Mouse (Mus musculus) embryo, embryonic 11 days (tissue): ENCODE data around the gene Hoxb1.

Experiments used
- DNase-seq: peaks from one replicate; pipeline ENCODE4 v3.0.0-alpha.2; 2015

The Hoxb1 gene

GRCm38 (mm10) chr11:96365441-96366091, at the start of gene Hoxb1:
TSS of gene Hoxb1 (plus strand) at chr11:96365752.
- peak; percentile 72 for DNase-seq

GRCm38 (mm10) chr11:96316696-96317607, 48.6 kb upstream of the Hoxb1 start:
- DNase-seq: no peak

- DNase-seq: peak; percentile 72
Measured at GRCm38 (mm10) chr11:96317608-96318367, 47.8 kb upstream of the Hoxb1 start, which contains the start of gene Hoxb4. TSS of gene Hoxb4 (plus strand) at chr11:96318267.

- peak; percentile 91 for DNase-seq
Measured at GRCm38 (mm10) chr11:96318368-96319070, 47.0 kb upstream of the Hoxb1 start.

GRCm38 (mm10) chr11:96319071-96319902, 46.3 kb upstream of the Hoxb1 start:
- peak; percentile 85 for DNase-seq

GRCm38 (mm10) chr11:96319910-96320309, 45.6 kb upstream of the Hoxb1 start:
- no peak for DNase-seq

GRCm38 (mm10) chr11:96320688-96321087, 44.9 kb upstream of the Hoxb1 start:
- DNase-seq: no peak

- no peak for DNase-seq
Measured at GRCm38 (mm10) chr11:96321846-96322245, 43.7 kb upstream of the Hoxb1 start.

- no peak for DNase-seq
Measured at GRCm38 (mm10) chr11:96322738-96323137, 42.8 kb upstream of the Hoxb1 start.

GRCm38 (mm10) chr11:96323154-96323553, 42.4 kb upstream of the Hoxb1 start, which contains the start of gene Hoxb3:
TSS of gene Hoxb3 (plus strand) at chr11:96323326.
- DNase-seq: no peak

GRCm38 (mm10) chr11:96324125-96324524, 41.4 kb upstream of the Hoxb1 start:
- DNase-seq: peak; percentile 76

- DNase-seq: no peak
Measured at GRCm38 (mm10) chr11:96324965-96325364, 40.6 kb upstream of the Hoxb1 start.

GRCm38 (mm10) chr11:96325747-96326212, 39.8 kb upstream of the Hoxb1 start:
- DNase-seq: peak; percentile 78

- DNase-seq: no peak
Measured at GRCm38 (mm10) chr11:96326705-96327104, 38.8 kb upstream of the Hoxb1 start.

- no peak for DNase-seq
Measured at GRCm38 (mm10) chr11:96327122-96327521, 38.4 kb upstream of the Hoxb1 start.

- no peak for DNase-seq
Measured at GRCm38 (mm10) chr11:96327750-96328149, 37.8 kb upstream of the Hoxb1 start.

- DNase-seq: no peak
Measured at GRCm38 (mm10) chr11:96328605-96329004, 36.9 kb upstream of the Hoxb1 start.

- no peak for DNase-seq
Measured at GRCm38 (mm10) chr11:96332105-96332504, 33.4 kb upstream of the Hoxb1 start.

- DNase-seq: peak; percentile 76
Measured at GRCm38 (mm10) chr11:96332618-96333032, 32.9 kb upstream of the Hoxb1 start.

- DNase-seq: no peak
Measured at GRCm38 (mm10) chr11:96333241-96334001, 32.1 kb upstream of the Hoxb1 start.

GRCm38 (mm10) chr11:96334002-96334364, 31.6 kb upstream of the Hoxb1 start:
- no peak for DNase-seq
